Mouse (Mus musculus): Measurements from ENCODE around the gene Ssr1.

- no peak for TF ChIP-seq MAX (IDR thresholded peaks at IDR 0.05; ENCODE audit: low read depth)
- TF ChIP-seq CEBPB (IDR thresholded peaks at IDR 0.05; ENCODE audit: insufficient read depth, poor library complexity, severe bottlenecking) = no peak
- no peak for TF ChIP-seq POLR2A (IDR thresholded peaks at IDR 0.05; ENCODE audit: insufficient read length, low read depth)
- no peak for TF ChIP-seq POLR2AphosphoS2 (IDR thresholded peaks at IDR 0.05; ENCODE audit: insufficient read length, low read depth)
- TF ChIP-seq USF1 (IDR thresholded peaks at IDR 0.05; ENCODE audit: low read depth) = no peak
- TF ChIP-seq TCF12 (IDR thresholded peaks at IDR 0.05; ENCODE audit: insufficient read depth, poor library complexity, severe bottlenecking) = no peak
- no peak for TF ChIP-seq MYOD1 (IDR thresholded peaks at IDR 0.05; ENCODE audit: control insufficient read depth in 1 of 3, insufficient read length in 2 of 3, low read depth in 2 of 3)
- no peak for TF ChIP-seq SRF (IDR thresholded peaks at IDR 0.05; ENCODE audit: control insufficient read depth, insufficient read length, low read depth)
- TF ChIP-seq TCF3 (IDR thresholded peaks at IDR 0.05; ENCODE audit: insufficient read length, low read depth) = no peak
- TF ChIP-seq MYOG (IDR thresholded peaks at IDR 0.05; ENCODE audit: control insufficient read depth in 1 of 3, insufficient read depth in 1 of 3, insufficient read length in 2 of 3, low read depth in 2 of 3) = no peak
- TF ChIP-seq E2F4 (IDR thresholded peaks at IDR 0.05; ENCODE audit: insufficient read depth) = no peak
Measured at GRCm38 (mm10) chr13:38028407-38028806, 34.4 kb upstream of the Ssr1 start.

All from myocyte (in vitro differentiated cells).